Mouse (Mus musculus) brown adipose tissue, adult 24 weeks (tissue): ENCODE measurements around the gene Atp2a1. TPM values are rescaled to one million over a fixed set of nuclear protein-coding genes. Genes with fewer than 3 reads are reported as not detected.

ENCODE experiments used
- H3K27ac ChIP-seq: fragments of 200-500 bp; replicated peaks from 2 replicates; pipeline ENCODE4 v1.5.1; 2012; ENCODE audit warnings: low read depth, mild to moderate bottlenecking, low read length
- H3K4me1 ChIP-seq: fragments of 200-500 bp; 2 replicates; pipeline ENCODE4 v1.6.1; 2012; ENCODE audit warnings: low read length, mixed read lengths; ENCODE audit not compliant: control insufficient read depth, insufficient read depth, insufficient read length
- H3K4me3 ChIP-seq: fragments of 200-500 bp; 2 replicates; pipeline ENCODE4 v1.5.1; 2012; ENCODE audit warnings: low read depth, mild to moderate bottlenecking, low read length, moderate library complexity; ENCODE audit not compliant: insufficient read depth
- polyA plus RNA-seq: library from polyadenylated mRNA; stranded (reverse); fragments of >200 nt; gene quantifications from 2 replicates; pipeline ENCODE4 v1.2.4, GENCODE M21; 2012; ENCODE audit not compliant: missing spikeins, insufficient read depth, insufficient read length

Atp2a1 gene
- polyA plus RNA-seq, 1 experiment: 236 TPM

DNA sequence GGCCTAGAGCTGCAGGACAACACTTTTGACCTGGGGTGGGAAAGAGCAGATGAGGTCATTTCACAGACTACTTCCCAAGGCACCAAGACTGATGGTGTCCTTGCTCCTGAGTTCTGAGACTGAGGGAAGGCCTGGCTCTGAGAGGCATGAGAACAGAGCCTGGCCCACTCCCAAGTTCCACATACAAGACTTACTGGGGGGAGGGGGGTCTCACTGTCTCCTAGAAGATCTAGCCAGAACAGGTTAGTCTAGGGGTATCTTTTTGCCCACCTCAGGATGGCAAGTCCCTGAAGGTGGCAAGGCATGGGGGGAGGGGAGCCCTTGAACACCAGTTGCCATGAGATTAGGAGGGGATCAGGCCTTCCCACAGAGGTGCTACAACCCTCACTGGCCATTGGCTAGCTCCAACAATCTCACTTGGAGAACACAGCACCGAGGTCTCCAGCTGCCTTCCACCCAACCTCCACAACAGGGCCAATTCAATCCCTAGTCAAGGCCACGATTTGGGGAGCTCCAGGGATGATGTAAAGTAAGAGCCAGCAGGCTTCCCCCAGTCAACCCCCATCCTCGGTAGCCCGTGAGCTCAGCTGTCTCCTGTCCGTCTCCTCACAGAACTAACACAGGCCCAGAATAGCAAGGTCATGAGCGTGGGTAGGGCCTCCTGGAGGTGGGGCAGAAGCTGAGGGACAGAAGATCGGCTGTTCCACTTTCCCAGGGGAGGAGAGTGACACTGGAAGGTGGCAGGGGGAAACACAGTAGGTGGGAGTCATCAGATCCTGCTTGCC is 2.5 kb upstream of the Atp2a1 start:
- no peaks in the 10 kb centered on the region for H3K4me1 ChIP-seq
- no peak overlapping the region for H3K4me3 ChIP-seq
- no peak overlapping the region; the same call in 1 of the 2 replicates for H3K27ac ChIP-seq

DNA sequence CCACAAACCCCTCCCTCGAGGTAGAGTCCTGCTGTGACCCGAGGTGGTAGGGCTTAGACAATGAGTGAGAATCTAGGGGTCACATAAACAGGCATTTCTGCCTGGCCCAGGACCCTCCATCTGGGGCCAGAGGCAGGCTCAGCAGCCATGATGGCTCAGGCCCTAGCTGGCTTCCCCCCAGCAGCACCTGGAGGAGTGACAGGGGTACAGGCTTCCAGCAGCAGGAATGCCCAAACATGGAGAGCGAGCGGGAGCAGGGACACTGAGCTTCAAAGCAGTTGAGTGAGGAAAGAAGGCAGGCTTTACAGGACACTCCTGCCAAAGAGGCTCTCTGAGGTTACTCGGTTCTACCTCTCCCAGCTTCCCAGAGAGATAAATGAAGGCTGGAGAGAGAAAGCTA is 1.9 kb upstream of the Atp2a1 start:
- Histone ChIP-seq H3K27ac (no peak overlapping the region), H3K4me1 (no peaks in the 10 kb centered on the region)

DNA sequence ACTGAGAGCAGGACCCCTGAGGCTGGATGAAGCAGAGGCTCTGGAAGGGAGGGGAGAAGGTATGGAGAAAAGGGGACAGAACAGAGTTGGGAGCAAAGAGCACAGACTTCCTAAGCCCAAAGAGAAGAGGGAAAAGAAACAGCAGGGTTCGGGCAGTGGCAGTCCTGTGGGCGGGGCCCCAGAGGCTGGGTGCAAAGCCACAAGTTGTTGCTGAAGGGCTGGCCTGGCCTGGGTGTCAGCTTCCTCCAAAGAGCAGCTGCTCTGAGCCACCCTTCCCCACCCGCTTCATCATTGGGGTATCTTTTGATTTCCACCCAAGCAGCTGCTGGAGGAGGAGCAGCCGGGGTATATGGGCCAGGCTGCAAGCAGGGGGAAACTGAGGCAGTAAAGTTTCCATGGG is 1.2 kb upstream of the Atp2a1 start:
- Histone ChIP-seq H3K27ac (no peak overlapping the region), H3K4me3 (no peak overlapping the region), H3K4me1 (no peaks in the 10 kb centered on the region)

More for the DNA sequence above, 1.9 kb upstream of the Atp2a1 start:
- no peak overlapping the region for H3K4me3 ChIP-seq

DNA sequence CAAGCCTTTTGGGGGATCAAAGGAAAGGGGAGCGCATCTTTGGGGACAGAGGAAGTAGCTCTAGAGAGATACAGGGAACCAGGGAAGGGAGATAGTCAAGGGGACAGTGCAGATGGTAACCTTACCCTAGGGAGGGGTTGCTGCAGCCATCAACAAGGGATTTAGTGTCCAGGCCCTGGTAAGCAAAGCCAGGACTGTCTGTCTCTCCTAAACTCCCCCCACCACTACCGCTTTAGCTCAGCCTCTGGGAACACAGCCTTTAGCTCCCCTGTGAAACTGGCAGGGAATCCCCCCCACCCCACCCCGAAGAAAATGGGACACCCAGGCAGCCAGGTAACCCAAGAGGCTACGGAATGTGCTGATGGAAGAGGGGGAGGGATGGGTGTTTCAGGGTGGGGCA is 639 bp upstream of the Atp2a1 start:
- H3K27ac ChIP-seq: no peak overlapping the region
- H3K4me3 ChIP-seq: no peak overlapping the region
- no peaks in the 10 kb centered on the region for H3K4me1 ChIP-seq

DNA sequence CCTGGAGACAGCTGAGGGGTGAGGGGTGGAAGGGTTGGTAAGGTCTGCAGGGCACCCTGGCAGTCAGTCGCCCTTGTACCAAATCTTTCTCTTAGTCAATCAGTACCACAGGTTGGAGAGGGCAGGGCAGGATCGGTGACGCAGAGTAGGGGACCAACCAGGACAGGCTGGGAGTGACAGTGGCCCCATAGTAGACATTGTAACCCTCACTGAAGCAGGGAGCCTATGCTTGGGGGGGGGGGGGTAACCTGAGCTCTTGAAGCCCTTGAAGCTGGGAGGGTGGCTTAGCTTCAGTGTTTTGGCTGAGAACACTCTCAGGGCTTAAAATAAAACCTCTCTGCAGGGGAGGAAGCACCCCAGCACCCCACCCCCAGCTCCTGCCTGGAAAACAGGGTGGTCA is 1.3 kb downstream of the Atp2a1 start:
- no peak overlapping the region for H3K27ac ChIP-seq
- H3K4me3 ChIP-seq: no peak overlapping the region; the same call in 1 of the 2 replicates
- H3K4me1 ChIP-seq: no peaks in the 10 kb centered on the region

DNA sequence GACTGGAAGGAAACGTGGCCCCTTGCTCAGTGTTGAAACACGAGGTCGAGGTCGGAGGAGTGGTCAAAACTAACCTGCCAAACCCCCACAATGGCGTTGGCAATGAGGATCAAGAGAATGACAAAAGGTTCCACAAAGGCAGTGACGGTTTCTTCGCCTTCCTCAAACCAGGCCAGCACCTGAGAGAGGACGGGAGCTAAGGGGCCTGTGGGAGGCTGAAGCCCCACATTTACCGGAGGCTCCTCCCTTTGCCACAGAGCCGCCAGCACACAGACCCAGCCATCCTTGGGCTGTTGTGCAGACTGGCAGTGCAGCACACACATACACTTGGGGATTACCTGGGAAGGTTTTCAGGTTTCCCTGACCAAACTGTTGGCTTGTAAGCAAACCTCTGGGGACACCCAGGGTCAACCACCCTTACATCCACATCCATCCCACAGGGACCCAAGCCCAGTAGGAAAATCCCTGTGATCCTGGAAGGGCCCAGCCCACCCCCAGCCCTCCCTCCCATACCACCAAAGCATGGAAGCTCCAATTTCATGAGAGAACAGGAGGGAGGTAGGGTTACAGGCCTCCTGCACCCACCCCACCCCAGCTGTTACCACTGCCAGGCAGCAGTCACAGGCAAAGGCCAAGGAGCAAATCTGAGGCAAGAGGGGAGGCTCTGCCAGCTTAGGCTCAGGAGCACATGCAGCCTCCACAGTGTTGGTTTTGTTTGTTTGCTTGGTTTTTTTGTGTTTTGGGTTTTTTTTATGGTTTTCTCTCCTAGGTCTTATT is 2.1 kb downstream of the Atp2a1 start:
- Histone ChIP-seq H3K4me1 (no peaks in the 10 kb centered on the region), H3K27ac (no peak overlapping the region), H3K4me3 (no peak overlapping the region)

DNA sequence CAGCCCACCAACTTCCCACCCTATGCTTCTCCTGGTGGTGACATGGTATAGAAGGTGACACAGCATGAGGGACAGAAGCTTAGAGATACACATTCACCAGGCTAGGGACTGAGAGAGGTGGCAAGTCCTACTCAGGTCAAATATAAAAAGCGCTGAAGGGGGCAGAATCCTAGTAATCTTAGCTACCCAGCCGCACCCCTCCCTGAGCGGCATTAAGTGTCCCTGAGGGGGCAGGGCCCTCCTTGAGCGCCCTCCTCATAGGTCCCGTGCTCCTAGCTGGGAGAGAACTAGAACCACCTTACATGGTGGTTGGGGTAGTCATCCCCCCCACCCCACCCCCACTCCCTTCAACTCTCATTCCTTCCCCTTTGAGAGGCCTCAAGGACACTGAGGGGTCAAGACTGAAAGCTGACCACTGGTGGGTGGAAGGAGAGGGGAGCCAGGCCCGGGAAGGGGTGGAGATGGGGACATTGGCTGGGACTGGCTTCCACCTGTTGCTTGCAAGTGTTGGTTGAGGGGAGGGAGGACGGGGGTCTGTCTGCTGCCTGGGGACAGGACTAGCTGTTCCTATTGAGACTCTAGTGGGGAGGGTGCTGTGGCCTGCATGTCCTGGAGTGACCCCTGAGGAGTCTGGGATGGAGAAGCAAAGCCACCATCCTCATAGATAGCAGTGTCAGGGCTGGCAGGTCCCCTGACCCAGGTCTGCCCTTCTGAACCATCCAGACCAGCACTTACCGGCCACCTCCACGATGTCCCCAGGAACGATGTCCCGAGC is 3.9 kb downstream of the Atp2a1 start:
- Histone ChIP-seq H3K4me3 (no peak overlapping the region), H3K27ac (no peak overlapping the region), H3K4me1 (no peaks in the 10 kb centered on the region)

DNA sequence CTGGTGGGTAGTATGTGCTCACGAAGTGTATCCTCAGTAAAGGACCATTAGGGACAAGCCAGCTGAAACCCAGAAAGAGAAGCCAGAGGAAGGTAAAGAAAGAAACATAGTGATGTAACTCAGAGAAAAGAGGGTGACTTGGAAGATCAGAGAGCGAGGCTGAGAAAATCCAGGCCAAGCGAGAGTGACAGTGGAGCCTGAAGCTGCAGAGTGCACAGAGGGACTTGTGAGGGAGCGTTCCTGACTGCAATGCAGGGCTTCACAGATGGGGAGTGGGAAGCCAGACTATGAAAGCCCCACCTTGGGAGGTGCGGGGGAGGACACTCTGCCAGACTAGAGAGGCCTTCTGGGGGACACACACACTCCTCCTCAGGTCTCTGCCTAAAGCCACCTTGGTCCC is 4.7 kb downstream of the Atp2a1 start:
- Histone ChIP-seq H3K4me3 (no peak overlapping the region), H3K4me1 (no peaks in the 10 kb centered on the region), H3K27ac (no peak overlapping the region)

DNA sequence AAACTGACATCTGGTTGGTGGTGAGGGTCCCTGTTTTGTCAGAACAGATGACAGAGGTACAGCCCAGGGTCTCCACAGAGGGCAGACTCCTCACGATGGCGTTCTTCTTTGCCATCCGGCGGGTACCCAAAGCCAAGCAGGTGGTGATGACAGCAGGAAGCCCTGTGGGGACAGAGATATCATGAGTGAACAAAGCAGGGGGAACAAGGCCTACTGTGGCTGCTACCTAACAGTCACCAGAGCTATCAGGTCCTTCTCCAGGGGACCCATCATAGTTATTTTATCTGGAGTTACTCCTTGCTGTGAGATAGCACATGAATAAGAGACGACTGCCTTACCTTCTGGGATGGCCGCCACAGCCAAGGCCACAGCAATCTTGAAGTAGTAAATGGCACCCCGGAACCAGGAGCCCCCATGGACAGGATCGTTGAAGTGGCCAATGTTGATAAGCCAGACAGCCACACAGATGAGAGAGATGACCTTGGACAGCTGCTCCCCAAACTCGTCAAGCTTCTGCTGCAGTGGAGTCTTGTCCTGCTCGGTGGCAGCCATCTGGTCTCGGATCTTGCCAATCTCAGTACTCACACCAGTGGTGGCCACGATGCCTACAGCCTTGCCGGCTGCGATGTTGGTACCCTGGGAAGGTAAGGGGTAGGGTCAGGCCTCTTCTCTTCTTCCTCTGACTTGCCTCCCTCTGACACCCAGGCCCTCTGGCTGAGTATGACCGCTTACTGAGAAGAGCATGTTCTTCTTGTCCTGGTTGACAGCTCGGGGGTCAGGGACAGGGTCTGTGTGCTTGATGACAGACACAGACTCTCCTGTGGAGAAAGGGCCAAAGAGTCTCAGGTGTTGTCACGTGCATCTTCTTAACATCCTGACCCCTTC is 6.3 kb downstream of the Atp2a1 start:
- Histone ChIP-seq H3K4me1 (no peaks in the 10 kb centered on the region), H3K4me3 (no peak overlapping the region), H3K27ac (no peak overlapping the region)

DNA sequence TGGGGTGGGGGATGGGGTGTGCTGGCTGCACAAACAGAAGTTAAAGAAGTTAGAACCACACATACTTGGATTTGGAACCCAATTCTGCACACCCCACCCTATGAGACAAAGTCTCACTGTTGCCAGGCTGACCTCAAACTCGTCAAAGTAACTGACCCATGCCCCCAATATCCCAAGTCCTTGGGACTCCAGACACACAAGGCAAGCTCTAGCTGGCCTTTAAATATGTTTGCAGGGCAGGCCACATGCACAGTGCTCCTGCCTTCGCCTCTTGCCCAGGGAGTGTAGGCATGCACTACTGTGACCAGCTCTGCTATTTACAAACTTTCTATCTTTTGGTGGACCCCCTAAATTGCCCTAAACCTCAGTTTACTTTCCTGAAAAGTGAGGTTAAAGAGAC is 7.7 kb downstream of the Atp2a1 start:
- Histone ChIP-seq H3K27ac (no peak overlapping the region), H3K4me3 (no peak overlapping the region), H3K4me1 (no peaks in the 10 kb centered on the region)

DNA sequence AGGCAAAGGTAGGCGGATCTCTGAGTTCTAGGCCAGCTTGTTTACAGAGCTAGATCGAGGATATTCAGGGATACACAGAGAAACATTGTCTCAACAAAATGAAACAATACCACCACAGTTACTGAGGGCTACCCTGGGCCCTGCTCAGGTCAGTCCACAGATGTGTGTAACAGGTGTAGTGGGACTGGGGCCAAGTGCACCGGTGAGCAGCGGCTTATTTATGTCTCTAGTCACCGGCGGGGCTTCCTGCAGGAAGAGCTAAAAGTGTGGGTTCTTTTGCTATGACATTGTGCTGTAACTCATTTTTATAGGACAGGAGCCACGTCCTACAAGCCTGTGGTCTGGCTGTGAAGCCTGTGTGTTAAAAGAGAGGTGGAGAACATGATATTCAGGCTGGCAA is 9.0 kb downstream of the Atp2a1 start:
- Histone ChIP-seq H3K27ac (no peak overlapping the region), H3K4me3 (no peak overlapping the region), H3K4me1 (no peaks in the 10 kb centered on the region)

DNA sequence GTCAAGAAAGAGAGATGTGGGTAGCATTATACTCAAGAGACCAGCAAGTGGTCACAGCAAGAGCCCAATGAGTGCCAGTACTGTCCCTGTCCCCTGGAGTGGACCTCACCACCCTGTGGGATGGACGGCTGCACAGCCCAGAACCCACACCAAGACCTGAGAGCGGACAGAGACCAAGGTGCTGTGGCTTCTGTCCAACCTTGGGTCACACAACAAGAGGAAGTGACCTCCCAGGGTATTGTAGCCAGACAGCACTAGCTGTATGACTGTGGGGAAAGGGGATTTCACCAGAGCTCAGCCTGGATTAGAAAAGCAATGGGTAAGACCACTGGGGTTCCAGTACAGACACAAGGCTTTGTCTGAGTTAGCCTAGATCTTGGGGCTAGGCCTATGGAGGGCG is 10.7 kb downstream of the Atp2a1 start:
- no peaks in the 10 kb centered on the region for H3K4me1 ChIP-seq
- no peak overlapping the region for H3K4me3 ChIP-seq
- H3K27ac ChIP-seq: no peak overlapping the region

DNA sequence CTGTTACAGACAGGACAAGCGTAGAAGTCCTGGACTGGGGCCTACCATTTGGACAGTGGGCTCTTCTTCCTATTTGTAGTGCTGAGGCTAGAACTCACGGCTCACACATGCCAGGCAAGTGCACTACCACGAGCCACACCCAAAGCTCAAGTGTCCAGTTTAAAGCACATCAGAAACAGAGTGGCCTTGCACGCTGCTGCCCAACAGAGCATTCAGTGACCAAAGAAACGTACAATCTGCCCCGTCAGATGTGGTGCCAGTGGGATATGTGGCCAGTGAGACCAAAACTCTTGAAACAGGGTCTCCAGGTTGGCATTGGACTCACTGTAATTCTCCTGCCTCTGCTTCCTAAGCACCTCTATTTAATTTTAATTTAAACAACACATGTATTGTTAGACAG is 12.3 kb downstream of the Atp2a1 start:
- Histone ChIP-seq H3K27ac (no peak overlapping the region), H3K4me1 (no peaks in the 10 kb centered on the region), H3K4me3 (no peak overlapping the region)

DNA sequence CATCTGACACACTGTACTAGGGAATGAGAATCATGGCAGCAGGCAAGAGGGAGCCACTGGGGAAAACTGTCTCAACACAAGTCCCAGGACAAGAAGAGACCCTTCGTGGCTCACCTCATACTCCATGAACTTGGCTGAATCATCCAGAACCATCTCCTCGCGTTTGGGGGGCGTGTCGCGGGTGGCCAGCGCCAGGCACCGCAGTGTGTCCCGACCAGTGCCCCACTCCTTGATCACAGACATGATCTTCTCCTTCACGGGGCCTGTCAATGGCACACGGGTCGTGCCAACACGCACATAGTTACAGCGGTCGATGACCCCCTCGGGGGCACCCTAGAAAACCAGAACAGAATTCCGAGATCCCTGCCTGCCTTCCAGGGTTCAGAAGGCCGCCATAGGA is 12.9 kb downstream of the Atp2a1 start:
- Histone ChIP-seq H3K4me3 (no peak overlapping the region), H3K4me1 (no peaks in the 10 kb centered on the region), H3K27ac (no peak overlapping the region)
